Mouse (Mus musculus) left cerebral cortex, postnatal 10 days (tissue): ENCODE results near the gene Gga1. TPM values are rescaled to one million over a fixed set of nuclear protein-coding genes. Genes with fewer than 3 reads are reported as not detected.

Experiments
- DNase-seq, 2 experiments: peaks; one replicate each; pipeline ENCODE4 v3.0.0; 2021 to 2022; ENCODE audit warnings: low spot score in 2 of 2, mixed read lengths in 1 of 2; ENCODE audit errors: extremely low spot score in 1 of 2
- intact Hi-C: fragments of 180-260 bp; cut with DNase I; formaldehyde crosslinking; loops from one replicate; pipeline ENCODE4 v1.15.1; 2025
- total RNA-seq, 2 experiments: library from RNA; stranded (reverse); gene quantifications; 2 replicates each; pipeline ENCODE4 v1.2.3; 2021

The Gga1 gene
- 10 to 100 TPM; 54.7 to 57.6 TPM for total RNA-seq

DNA sequence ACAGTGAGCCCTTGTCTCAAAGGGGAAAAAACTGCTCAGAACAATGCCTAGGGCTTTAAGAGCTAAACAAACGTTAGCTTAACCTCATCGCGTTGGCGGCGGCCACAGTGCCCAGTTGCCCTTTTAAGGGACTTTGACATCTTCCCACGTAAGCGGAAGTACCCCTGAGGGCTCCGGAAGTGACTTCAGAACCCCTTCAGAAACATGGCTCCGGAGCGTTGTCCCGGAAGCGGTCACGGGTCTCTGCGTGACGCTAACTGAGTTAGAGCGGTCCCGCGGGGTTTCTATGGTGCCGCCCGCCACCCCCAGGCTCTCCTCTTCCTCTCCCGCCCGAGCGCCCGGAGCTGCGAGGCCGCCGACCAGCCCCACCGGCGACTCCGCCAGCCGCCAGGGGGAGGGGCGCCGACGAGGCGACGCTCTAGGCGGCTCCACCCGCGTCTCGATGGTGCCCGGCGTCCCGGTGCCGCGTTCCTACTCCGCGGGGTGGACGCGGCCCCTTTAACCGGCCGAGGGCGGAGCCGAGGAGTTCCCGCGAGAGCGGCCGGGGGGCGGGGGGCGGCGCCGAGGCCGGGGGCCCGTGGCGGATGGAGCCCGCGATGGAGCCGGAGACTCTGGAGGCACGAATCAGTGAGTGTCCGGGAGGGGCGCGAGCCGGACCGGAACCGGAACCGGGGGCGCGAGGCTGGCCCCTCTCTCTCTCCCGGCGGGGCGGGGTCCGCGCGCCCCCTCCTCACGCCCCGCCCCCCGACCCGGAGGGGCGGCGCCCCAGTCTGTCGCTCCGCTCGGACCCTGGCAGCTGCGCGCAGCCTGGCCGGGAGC lies at the start of gene Gga1:
TSS of gene Gga1 (plus strand) at position 200 of the 819 bp plus-strand sequence.
- intact Hi-C loops = no loop called here

DNA sequence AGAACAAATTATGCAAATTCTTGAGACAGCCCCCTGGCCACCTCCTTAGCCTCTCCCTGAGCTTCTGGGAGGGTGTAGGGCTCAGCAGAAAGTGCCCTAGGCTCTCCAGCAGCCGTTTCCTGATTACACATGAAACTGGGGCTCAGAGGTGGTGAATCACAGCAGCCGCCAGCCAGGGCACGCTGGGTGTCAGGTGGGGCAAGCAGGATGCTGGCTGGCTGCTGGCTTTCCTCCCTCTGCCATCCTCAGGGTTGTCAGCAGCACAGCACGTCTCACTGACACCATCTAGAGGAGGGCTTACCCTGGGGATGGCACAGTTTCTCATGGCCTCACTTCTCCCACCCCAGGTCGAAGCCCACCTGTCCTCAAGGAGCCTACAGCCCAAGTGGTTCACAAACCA lies 48.7 kb upstream of the Gga1 start:
- DNase-seq = peak in 1 of 2 experiments; percentile 24

More for the DNA sequence above, at the start of gene Gga1:
- peak; percentile 96 to 97 for DNase-seq

DNA sequence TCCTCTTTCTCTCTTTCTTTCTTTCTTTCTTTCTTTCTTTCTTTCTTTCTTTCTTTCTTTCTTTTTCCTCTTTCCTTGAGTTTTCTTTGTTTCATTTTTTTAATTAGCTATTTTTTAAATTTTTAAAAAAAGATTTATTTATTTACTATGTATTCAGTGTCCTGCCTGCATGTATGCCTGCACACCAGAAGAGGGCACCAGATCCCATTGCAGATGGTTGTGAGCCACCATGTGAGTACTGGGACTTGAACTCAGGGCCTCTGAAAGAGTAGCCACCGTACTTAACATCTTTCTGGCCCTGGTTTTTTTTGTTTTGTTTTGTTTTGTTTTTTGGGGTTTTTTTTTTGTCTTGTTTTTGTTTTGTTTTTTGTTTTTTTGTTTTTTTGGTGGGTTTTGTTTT lies 47.4 kb upstream of the Gga1 start:
- intact Hi-C loops = loop anchor here (5.0 kb wide), 1 partner anchor 38 kb away; no protein-coding TSS in a partner anchor
- no peak for DNase-seq

More for the DNA sequence above, 48.7 kb upstream of the Gga1 start:
- intact Hi-C loops = loop anchor here (5.0 kb wide), 1 partner anchor 39 kb away; no protein-coding TSS in a partner anchor

DNA sequence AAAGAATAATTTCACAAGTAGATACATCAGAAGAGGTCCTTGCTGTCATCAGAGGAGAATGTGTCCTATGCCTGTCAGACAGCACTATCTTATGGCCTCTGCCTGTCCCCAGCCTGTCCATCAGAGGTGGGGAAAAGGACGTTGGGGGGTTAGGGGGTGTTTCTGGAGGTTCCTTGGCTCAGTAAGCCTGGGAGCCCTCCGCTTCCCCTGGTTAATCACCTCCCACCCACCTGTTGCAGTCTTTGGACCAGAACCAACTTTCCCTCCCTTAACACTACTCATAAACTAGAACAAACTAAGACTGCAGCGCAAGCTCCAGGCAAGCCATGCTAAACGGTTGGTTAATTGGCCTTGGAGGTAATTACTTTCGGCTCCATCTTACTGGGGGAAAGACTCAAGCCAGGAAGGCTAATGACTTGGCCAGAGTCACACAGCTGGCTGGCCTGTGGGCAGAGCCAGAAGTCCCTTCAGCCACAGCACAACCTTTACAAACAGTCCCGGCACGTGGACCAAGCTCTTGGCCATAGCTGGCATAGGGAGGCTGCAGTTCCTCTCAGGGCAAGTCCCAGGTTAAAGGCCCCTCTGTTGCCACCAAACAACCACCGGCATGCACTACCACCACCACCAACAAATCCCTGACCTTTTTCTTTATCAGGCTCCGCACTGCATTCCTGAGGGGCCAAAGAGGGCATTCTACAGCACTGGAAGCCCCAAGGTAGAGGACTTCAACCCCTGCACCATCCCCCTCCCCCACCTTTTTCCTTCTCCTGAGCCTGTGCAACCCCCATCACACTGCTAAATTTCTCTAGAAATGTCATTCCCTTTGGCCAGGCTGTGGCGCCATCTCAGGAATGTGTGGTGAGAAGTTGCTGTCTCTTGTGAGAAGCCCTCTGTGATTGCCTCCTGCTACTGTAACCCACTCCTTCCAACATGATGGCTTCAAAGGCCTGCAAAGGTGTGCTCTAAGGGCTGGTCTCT lies 46.0 kb upstream of the Gga1 start:
- peak in 1 of 2 experiments; percentile 27 for DNase-seq
- intact Hi-C loops = no loop called here

DNA sequence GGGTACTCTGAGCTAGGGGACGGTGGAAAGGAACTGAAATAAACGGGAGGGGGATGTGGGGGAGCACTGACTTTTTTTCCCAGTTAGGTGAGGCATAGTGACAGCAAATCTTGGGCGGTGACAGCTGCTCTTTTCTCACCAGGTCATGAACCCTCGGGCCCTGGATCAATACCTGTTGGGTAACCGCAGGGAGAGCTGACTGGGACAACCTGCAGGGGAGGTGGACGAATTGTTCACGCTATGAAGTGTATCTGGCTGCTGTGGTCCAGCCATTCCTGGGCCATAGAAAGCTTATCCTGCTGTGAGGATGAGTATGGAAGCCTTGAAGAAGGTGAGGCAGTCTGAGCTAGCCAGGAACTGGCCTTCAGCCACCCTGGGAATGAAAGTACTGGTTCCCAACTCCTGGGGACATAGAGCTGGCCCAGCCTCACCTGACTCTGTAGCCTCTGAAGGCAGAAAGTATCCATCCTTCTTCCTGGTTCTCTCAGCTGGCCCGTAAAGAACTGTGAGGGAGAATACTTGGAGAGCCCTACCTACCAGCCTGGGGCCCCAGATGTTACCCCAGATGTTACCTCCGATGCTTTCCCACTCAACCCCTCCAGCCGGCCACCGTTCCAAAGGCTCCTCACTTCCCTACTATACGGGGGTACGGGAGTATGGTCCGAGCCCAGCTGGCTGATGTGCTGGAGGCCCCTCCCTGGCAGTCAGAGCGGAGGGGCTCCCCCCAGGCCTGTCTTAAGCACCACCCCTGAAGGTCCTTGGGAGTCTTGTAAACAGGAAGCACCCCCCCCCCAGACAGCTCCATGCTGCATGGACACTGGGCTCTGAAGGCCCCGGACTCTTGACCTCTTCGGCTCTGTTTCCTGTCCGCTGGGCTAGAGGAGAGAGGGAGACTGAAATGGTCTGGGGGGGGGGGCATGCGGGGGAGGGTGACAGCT lies 45.0 kb upstream of the Gga1 start:
- intact Hi-C loops = no loop called here
- peak in 1 of 2 experiments; percentile 74 for DNase-seq

DNA sequence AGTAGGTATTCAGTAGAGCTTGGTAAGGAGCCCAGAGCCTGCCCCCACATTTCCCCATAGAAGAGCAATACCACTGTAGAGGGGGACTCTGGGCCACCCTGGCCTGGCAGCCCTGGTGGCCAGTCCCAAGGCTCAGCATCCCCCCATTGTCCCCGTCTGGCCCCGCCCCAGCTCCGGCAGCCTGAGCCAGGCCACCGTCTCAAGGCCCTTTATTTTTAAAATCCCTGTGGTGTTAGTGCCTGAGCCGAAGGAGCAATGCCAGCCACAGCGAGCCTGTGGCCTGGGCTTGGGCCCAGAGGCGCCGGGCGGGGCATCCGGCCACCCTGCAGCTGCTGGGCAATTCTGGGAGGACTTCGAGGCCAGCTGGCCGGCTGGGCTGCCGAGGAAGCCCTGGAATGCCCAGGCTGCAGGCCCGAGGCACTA lies 44.3 kb upstream of the Gga1 start:
- intact Hi-C loops = no loop called here
- peak; percentile 64 to 92 for DNase-seq

DNA sequence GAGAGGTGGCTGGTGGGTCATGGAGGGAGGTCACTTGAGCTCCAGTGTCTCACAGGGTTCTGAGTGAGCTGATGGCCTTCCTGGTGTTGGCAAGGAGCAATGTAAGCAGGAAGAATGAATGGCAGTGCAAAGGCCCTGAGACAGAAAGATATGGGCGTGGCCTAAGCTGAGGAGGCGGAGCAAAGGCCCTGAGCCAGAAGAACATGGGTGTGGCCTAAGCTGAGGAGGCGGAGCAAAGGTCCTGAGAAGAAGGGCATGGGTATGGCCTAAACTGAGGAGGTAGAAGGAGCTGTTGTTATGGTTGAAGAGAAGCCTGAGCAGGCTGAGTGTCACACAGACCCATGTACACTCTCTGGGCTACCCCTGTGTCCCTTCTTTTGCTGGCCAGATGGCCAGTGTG lies 43.4 kb upstream of the Gga1 start:
- DNase-seq = peak in 1 of 2 experiments; percentile 34
- intact Hi-C loops = no loop called here

DNA sequence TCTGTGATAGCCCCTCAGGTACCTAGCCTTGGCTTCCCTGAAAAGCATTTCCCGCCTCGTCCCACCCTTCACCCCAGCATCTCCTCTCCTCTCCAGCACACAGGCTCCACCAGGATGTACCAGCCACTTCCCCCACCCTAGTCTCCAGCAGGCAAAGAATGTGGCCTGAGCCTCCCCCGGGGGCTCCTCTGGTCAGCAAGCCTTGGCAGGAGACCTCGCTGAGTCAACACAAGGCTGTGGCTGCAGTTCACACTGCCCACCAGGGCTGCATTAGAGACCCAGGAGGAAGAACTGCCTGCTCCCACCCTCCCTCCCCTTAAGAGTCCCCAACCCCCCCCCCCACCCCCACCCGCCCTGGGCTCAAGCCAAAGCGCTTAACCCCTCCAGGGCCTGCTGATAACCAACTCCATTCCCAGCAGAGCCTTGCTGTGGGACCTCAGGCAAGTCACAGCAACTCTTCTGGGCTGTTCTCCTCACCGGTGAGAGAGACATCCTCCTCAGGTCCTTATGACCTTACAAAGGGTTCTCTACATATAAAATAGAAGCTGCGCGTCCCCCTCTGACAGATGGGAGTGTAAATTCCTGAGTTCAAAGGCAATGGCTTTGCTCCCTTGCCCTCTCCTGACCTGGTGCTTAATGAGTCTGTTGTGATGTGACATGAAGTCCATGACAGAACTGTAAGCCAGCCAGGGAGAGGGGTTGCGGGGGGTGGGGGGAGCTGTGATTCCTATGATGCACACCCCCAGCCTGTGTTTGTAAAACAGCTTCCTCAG lies 42.6 kb upstream of the Gga1 start:
- intact Hi-C loops = no loop called here
- DNase-seq = peak in 1 of 2 experiments; percentile 70

DNA sequence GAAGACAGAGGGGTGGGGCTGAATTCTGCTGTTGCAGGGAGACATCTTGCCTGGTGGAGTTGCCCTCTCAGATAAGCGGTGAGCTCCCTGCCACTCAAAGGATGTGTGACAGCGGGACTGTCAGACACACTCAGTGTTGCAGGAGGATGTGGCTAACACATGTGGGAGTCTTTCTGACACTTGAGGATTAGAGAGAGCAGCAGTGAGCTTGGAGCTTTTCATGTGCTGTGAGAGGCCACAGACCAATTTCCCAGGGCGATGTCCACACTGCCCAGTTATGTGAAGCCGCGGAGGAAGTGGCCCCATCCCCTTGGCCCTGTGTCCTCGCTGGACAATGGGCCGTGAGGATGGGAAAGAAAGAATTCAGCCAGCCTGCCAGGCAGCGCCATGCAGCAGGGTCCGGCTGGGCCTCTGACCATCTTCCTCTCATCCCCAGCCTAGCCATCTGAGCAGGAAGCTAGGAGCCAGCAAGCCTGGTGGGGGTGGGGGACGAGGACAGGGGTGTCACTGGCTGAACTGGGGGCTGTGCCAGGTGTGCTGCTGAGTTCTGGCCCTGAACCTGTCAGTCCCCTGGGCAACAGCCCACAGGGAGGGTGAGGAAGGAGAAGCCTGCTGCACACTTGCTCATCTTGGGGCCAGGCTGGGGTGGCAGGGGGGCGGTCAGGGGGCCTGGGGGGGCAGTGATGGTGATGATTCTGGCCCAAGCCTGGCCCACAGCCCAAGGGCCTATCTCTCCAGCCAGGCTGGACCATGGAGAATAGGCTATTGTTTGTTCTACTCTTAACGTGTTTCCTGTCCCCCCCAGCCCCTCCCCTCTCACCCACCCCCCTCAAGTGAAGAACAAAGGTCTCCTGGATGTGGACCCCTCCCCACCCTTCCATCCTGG lies 41.5 kb upstream of the Gga1 start:
- intact Hi-C loops = no loop called here
- peak in 1 of 2 experiments; percentile 75 for DNase-seq

DNA sequence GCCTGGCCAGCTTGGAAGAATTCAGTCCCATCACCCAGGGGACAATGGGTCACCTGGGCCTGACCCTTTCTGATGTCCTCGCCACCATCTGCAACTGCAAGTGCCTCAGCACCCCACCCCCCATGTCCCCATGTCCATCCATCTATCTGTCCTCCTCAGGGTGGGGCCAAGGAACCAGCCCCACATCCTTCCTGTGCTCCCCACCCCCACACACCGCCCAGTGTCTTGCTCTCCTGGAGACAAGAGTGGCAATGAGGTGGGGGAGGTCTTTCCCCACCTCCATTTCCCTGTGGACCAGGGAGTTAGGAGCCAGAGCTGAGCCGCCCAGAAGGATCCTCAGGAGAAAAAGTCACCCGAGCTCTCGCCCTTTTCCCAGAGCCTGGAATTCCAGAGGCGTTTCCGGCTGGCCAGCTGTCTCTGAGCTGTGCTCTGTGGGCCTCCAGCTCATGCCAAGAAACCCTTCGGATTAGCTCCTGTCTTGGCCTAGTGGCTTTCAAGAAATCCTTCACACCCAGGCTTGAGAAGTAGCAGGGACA lies 40.8 kb upstream of the Gga1 start:
- DNase-seq = peak in 1 of 2 experiments; percentile 78
- intact Hi-C loops = no loop called here

DNA sequence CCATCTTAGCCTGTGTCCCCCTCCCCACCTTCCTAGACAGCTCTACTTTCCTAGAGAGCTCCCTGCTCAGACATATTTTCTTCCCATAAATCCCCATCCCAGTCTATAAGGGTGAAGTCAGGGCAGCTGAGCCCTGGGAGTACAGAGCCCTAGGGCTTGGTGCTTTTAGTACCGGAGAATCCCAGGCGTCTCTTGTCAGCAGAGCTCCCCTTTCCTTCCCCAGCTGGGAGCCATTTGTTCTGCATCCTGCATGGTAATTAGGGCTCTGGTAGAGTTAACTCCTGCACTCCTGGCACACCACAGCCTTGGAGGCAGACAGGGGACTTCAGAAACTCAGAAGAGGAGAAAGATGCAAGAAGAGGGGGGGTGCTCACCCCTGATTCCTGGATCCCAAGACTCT lies 37.2 kb upstream of the Gga1 start:
- intact Hi-C loops = no loop called here

DNA sequence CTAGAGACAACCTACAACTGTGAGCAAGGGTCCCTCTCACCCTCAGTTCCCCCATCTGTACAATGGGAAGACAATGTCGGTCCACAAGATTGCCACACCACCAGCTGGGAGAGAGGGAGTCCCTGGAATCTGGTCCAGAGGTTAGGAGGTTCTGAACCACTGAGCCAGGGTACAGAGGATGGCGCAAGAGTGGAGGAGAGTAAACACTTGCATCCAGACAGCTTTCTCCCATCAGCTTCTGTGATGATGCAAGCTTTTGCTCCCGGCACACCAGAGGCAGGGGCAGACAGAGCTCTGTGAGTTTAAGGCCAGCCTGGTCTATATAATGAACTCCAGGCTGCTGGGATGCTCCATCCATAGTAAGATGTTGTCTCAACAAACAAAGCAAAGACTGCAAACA lies 36.7 kb upstream of the Gga1 start:
- no peak for DNase-seq
- intact Hi-C loops = no loop called here

More for the DNA sequence above, 37.2 kb upstream of the Gga1 start:
- peak in 1 of 2 experiments; percentile 34 for DNase-seq

DNA sequence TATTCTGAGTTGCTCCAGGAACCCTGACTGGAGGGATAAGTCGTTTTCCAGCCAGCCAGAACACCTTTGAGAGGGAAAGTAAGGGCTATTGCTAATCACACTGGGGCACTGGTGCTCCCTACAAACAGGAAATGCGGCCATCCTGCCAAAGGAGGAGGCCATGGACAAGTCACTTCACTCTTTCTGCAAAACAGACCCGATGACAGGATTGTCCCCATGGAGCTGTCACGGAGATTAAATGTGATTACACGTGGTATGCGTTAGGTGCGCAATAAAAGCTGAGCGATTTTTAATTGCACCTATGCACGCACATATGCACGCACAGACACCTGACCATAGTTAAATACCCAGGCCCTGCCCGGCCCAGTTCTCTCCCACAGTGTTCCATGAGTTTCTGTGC lies 36.2 kb upstream of the Gga1 start:
- DNase-seq = no peak

DNA sequence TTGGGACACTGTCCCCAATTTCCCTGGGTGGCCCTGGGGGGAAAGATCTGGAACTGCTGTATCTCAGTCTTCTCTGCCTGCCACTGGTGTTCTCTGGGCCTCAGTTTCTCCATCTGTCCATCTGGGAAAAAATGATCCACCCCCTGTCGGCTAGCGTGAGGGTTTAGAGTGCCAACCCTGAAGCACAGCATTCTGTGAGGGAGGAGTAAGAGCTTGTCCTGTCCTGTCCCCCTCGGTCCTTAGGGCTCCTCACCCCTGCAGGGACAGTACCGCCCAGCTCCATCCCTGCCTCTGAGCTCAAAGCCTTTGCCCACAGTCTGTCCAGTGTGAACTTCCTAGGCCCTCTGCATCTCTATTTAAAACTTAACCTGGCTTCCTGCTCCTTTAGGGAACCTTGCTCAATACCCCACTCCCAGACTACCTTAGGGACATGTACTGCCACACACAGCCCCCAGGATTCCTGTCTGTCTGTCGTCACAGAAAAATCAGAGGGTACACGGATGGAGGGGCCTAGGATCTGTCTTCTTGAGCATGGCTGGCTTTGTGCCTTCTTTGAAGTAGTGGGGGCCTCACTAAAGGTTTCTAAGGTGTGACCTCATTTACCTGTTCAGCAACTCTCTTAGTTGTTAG lies 35.7 kb upstream of the Gga1 start:
- intact Hi-C loops = no loop called here
- DNase-seq = peak in 1 of 2 experiments; percentile 13

More for the DNA sequence above, 36.2 kb upstream of the Gga1 start:
- intact Hi-C loops = no loop called here

DNA sequence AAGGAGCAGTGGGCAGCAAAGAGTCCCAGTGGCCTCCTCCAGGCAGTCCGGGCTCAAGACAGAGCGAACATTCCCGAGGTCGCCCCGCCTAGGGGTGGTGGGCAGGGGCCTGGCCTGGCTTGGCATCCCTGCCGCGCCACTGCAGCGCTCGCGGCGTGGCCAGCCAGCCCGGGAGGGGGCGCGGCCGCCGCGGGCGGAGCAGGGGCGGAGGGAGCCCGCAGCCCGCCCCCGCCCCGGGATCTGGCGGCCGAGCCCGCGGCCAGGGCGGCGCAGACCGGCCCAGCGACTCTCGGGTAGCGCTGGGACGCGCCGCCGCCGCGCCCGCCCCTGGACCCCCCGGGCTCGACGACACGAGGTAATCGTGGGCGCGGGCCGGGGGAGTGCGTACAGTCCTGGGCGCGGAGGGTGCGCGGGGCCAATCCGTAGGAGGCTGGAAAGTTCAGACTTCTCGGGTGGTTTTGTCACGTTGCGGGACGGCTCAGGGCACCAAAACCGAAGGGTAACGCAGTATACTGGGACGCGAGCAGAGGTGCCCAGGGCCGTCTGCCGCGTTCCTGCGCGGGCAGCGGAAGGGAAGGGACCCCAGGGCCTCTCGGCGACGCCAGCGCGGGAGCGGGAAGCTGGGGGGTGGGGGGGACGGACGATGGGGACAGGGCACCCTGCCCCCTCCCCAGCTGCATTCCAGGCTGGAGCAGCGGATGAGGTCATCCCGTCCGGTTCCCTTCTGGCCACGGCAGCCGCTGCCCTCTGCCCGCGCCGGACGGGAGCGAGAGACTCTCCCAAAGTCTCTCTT lies 34.4 kb upstream of the Gga1 start, which contains the start of gene Cdc42ep1:
TSS of gene Cdc42ep1 (plus strand) at position 254 of the 793 bp plus-strand sequence.
- peak in 1 of 2 experiments; percentile 83 for DNase-seq
- intact Hi-C loops = no loop called here
